Mouse (Mus musculus) liver, adult 2 months (tissue): ENCODE measurements at regions not wholly inside any gene's neighbourhood (a gene's known extent, or its start where the extent isn't known, plus 50 kb on each side); places are given as distances from the start of the nearest gene placed in this dataset.

ENCODE experiments used
- DNase-seq: peaks from one replicate; pipeline ENCODE4 v3.0.0-alpha.2; 2011; ENCODE audit warnings: low read depth, low spot score; ENCODE audit errors: extremely low read depth
- H3K27ac ChIP-seq: fragments of 200-500 bp; replicated peaks from 2 replicates; pipeline ENCODE4 v1.5.1; 2012; ENCODE audit warnings: low read depth, mild to moderate bottlenecking, control low read depth, inconsistent platforms, low read length; ENCODE audit not compliant: insufficient read depth
- H3K27me3 ChIP-seq: fragments of 200-500 bp; 2 replicates; pipeline ENCODE4 v1.6.1; 2012; ENCODE audit warnings: mild to moderate bottlenecking, moderate library complexity, low read length, inconsistent platforms; ENCODE audit not compliant: control insufficient read depth, insufficient read depth
- H3K36me3 ChIP-seq: fragments of 200-500 bp; 2 replicates; pipeline ENCODE4 v1.6.1; 2012; ENCODE audit warnings: low read length, inconsistent platforms; ENCODE audit not compliant: control insufficient read depth, insufficient read depth
- H3K4me1 ChIP-seq: fragments of 200-500 bp; 2 replicates; pipeline ENCODE4 v1.6.1; 2011; ENCODE audit warnings: low read length; ENCODE audit not compliant: control insufficient read depth, insufficient read depth
- H3K4me3 ChIP-seq: fragments of 200-500 bp; 2 replicates; pipeline ENCODE4 v1.5.1; 2011; ENCODE audit warnings: low read depth, mild to moderate bottlenecking, control low read depth, low read length, moderate library complexity; ENCODE audit not compliant: insufficient read depth
- H3K79me2 ChIP-seq: fragments of 200-500 bp; 2 replicates; pipeline ENCODE4 v1.6.1; 2012; ENCODE audit warnings: inconsistent platforms, mild to moderate bottlenecking, low read length, moderate library complexity; ENCODE audit not compliant: control insufficient read depth, insufficient read depth
- H3K9ac ChIP-seq: fragments of 200-500 bp; 2 replicates; pipeline ENCODE4 v1.6.1; 2012; ENCODE audit warnings: low read depth, mild to moderate bottlenecking, control low read depth, inconsistent platforms, low read length
- CTCF ChIP-seq: fragments of 200-500 bp; IDR thresholded peaks from 2 replicates; pipeline ENCODE4 v1.5.1; 2011; ENCODE audit warnings: low read depth, low read length, control low read depth
- POLR2A ChIP-seq: fragments of 200-500 bp; IDR thresholded peaks from 2 replicates; pipeline ENCODE4 v1.6.1; 2011; ENCODE audit warnings: low read length, control low read depth; ENCODE audit not compliant: insufficient read depth; ENCODE audit errors: extremely low read depth
- WGBS: fragments of 180-500 bp; shearing (Covaris S2); methylation state at CpG from one replicate; pipeline ENCODE4 v1.1.7; 2018; 5-methylcytosine and 5-hydroxymethylcytosine counted together

GRCm38 (mm10) chr17:48880590-48880989, 51.6 kb upstream of the Lrfn2 start:
- Histone ChIP-seq H3K4me1 (no peaks in the 10 kb centered on the region), H3K36me3 (no peaks in the 10 kb centered on the region), H3K79me2 (no peaks in the 10 kb centered on the region), H3K9ac (no peak overlapping the region), H3K27me3 (no peaks in the 10 kb centered on the region; the same call in 1 of the 2 replicates), H3K4me3 (no peak overlapping the region), H3K27ac (no peak overlapping the region)
- DNase-seq, result no peak
- no peak for TF ChIP-seq POLR2A
- no peak for TF ChIP-seq CTCF
- WGBS, result 78% methylated on average over 3 of the region's 3 CpGs

DNA sequence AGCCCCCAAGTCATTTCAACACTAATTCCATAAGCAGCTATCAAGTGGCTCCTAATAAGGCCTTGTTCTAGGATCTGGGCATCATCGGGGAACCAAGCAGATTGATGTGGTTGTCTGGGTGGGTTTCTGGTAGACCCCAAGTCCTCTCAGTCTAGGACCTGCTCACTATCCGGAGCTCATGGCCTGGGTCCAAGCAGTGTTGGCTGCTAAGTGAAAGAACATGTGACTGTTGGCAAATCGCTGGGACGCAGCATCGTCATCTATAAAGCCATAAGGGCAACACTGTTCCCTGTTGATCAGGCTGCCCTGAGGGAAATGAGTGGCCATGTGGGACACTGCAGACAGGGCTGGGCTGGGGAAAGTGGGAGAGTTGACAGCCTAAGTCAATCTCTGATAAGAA, 50.2 kb upstream of the Lrfn2 start:
- H3K4me3 ChIP-seq, result no peak overlapping the region
- H3K79me2 ChIP-seq, result no peaks in the 10 kb centered on the region
- TF ChIP-seq CTCF, result no peak
- TF ChIP-seq POLR2A, result no peak
- no peak for DNase-seq
- H3K27me3 ChIP-seq, result no peaks in the 10 kb centered on the region
- no peaks in the 10 kb centered on the region for H3K36me3 ChIP-seq
- H3K27ac ChIP-seq, result no peak overlapping the region
- WGBS, result 81% methylated on average over 5 of the region's 5 CpGs
- H3K4me1 ChIP-seq, result no peaks in the 10 kb centered on the region
- H3K9ac ChIP-seq, result no peak overlapping the region
